Mouse (Mus musculus) cerebral cortex, adult 2 months (tissue): ENCODE measurements around the gene Gm4981.

Source experiments
- WGBS: fragments of 180-500 bp; shearing (Covaris S2); methylation state at CpG from one replicate; pipeline ENCODE4 v1.1.7; 2018; 5-methylcytosine and 5-hydroxymethylcytosine counted together

The Gm4981 gene

DNA sequence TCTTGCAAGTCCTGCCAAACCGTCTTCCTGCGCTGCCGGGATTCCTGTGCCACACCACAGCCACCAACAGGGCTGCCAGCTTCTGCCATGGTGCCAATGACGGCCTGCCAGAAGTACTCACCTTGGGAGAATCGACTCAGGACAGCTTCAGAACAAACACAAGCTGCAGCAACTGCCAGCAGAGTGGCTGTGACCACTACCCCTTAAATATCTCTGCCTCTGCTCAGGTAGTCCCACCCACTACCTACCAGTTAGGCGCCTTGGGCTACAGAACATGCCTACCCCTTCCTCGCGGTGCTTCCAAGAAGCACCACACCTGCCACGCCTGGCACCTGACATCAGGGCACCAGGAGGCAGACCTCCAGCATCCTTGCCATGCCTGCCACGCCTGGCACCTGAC, at the start of gene Gm4981:
Gene Gm4981, minus strand, starts transcription at position 89 of the 400 bp plus-strand sequence.
- WGBS, result 87% methylated on average over 10 of the region's 10 CpGs

DNA sequence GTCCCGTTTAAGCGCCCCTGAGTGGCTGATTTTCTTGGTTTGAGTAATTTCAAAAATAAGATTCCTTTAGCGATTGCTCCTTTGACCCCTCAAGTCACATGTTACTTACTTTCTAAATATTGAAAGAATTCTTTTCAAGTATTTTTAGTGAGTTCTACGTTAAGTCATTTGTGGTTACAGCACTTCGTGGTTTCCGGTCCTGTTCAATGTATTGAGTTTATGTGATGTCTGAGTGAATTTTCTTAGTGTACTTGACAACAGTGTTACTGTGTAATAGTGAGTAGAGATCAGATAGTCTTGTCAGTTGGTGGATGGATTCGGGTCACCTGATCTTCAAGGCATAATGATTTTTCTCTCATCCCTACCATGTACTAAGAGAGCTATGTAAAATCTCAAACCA, 45.7 kb upstream of the Gm4981 start:
- 92% methylated on average over 7 of the region's 7 CpGs for WGBS

DNA sequence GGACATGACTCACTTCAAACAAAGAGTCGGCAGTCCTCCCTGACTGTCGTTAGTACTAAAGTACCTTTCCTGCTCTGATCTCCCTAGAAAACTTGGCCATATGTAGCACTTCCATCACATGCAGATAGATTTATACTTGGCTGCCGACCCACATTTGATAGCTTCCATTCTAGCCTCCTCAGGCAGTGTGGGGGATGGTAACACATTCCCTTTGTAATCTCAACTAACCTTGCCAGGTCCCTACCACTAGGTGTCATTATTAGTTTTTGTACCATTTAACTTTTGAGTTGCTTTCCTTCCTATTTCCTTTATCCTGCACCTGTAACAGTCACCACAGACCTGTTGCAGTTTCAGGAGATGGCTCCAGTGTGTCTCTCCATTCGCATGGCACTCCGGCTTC, 22.0 kb upstream of the Gm4981 start:
- WGBS, result 59% methylated on average over 5 of the region's 5 CpGs

DNA sequence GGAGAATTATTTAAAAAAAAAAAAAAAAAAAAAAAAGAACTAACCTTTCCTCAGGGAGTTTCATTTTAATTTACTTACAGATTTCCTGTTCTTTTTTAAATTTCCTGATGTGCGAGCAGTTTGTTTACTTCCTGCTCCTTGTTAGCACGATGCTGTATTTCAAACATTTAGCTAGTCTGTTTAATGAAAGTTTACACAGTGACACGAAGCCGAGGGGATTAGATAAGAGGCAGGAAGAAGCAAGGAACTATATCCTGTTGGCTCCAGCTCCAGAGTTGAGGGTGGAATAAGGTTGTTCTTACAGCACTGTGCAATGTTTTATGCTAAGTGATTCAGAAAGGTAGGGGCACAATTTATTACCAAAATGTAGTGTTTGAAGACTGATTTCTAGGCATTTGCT, 19.5 kb upstream of the Gm4981 start:
- under 1% methylated on average over 4 of the region's 4 CpGs for WGBS

DNA sequence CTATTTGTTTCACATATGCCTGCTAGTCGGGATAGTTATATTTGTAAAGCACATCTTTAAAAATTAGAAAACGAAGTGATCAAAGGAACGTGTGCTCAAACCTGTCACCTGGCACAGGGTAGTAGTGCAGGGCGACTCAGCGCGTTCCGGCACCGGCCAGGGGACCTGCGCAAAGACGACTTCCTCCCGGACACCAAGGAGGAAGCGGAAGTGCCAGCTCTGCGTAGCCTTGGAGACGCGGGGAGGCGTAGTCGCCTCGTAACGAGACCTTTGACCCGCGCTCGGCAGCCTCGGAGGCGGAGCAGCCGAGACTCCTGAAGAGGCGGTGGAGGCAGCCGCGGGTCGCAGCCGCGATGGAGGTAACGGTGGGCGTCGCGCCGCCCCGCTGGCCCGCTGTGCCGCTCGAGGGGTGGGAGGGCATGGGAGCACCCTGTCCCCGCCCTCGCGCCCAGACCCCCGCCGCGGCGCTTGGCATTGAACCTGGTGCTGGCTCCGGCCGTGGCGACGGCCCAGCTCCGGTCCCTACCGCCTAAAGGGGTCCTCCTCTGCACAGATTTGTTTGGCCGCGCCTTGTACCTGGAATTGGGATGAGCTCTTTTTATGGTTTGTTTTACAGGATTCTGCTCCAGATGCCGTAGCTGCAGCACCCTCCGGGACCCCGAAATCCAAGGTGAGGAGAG, 18.9 kb upstream of the Gm4981 start, which contains the start of gene Gcc2:
Gene Gcc2, plus strand, starts transcription at position 285 of the 680 bp plus-strand sequence.
- WGBS, result under 1% methylated on average over 58 of the region's 58 CpGs

DNA sequence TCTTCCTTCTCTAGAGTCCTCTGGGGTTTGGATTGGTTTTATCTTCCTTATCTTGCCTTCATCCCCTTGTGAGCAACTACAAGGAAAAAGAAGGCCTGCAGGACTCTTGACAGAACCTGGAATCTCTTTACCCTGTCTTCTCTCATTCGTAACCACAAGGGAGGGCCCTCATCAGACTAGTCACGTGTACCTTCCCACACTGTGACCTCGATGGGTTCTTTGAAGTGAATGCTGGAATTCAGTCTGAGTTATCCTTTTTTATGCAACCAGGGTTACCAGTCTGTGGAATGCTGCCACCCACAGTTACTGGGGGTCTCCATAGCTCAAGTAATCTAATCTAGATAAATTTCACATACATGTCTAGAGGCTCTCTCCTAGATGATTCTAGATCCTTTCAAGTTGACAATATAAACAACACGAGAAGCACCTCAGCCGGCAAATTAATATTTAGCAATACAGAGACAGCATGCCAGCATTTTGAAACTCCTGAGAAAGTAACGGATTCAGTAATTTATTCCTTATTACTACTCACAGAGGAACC, 18.2 kb upstream of the Gm4981 start:
- 15% methylated on average over 6 of the region's 6 CpGs for WGBS

DNA sequence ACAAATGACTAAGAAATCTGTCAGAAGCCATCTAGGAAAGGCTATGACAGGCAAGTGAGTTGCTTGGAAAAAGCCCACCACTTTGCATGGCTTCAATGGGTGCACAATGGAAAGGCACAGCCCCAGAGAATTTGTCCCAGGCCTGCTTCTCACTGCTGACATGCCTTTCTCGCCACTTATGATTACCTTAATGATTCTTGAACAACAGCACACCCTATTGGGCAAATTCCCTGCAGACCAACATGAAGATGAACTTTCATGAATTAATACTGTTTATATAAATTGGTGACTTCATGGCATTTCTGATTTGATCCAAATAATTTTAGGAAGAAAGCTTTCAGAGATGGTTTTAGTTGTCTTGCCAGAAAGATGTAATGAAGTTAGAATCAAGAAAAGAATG, 13.0 kb upstream of the Gm4981 start:
- WGBS, result 63% methylated on average over 1 of the region's 1 CpGs

DNA sequence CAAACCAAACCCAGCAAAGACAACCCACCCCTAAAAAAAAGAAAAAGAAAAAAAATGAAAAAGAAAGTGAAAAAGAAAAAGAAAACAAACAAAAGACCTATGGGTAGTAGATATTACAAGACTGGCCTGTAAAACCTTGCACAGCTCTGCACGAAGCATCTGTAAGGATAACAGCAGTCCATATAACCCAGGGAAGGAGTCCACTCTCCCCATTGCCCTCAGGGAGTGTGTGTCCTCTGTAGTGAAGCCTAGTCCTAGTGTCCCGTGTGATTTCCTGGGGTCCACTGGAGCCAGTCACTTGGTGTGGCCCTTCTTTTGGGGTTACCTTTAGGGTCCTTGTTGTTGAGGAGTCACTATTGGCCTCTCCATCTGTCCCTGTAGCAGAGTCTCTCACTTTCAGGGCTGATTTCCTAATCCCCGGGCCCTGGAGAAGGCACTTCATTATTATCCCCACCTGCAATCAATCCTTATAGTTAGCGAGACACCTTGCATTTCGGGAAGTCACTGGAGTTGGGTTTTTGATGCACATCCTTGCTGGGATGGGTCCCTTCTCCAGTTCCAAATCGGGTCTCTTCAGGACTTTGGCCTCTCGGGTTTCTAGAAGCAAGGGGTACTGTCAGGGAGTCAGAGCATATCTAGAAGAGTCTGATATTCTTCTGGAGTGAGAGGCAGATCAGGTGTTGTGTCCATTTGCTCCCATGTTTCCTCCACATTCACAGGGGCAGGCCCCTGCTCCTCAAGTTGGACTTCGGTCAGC, 2.7 kb upstream of the Gm4981 start:
- 89% methylated on average over 8 of the region's 8 CpGs for WGBS

DNA sequence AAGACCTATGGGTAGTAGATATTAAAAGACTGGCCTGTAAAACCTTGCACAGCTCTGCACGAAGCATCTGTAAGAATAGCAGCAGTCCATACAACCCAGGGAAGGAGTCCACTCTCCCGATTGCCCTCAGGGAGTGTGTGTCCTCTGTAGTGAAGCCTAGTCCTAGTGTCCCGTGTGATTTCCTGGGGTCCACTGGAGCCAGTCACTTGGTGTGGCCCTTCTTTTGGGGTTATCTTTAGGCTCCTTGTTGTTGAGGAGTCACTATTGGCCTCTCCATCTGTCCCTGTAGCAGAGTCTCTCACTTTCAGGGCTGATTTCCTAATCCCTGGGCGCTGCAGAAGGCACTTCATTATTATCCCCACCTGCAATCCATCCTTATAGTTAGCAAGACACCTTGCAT, 1.5 kb downstream of the Gm4981 start:
- 83% methylated on average over 4 of the region's 4 CpGs for WGBS

DNA sequence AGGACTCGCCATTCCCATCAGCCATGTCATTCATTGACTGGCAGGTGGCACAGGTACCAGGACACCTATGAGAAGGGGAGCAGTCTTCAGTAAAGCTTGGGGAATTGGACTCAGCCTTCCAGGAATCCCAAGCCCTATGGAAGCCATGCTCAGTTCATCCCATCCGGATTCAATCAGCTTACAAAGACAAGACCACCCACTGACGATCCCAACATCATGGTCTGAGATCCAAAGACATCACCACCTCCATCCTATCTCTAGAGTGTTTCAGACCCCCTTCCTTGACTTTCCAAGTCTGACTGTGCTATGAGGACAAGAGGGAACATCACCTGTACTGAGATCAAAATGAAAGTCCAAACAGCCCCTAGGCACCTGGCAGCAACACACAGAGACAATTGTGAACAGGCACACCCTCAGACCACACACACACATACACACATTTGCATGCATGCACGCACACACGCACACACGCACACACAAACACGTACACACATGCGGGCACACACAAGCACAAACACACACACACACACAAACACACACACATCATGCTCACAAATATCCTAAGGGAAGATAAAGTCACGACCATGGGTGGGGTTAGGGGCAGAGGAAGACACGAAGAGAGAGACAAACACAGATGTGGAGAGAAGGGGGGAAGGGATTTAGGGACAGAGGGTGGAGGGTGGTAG, 3.3 kb downstream of the Gm4981 start:
- WGBS, result 78% methylated on average over 10 of the region's 10 CpGs

DNA sequence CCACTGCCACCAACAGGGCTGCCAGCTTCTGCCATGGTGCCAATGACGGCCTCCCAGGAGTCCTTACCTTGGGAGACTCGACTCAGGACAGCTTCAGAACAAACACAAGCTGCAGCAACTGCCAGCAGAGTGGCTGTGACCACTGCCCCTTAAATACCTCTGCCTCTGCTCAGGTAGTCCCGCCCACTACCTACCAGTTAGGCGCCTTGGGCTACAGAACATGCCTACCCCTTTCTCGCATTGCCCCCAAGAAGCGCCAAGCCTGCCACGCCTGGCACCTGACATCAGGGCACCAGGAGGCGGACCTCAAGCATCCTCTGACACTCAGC, 3.9 kb downstream of the Gm4981 start, which contains the start of gene Duxf3:
Gene Duxf3, minus strand, starts transcription at position 35 of the 329 bp plus-strand sequence.
- 84% methylated on average over 7 of the region's 8 CpGs for WGBS

DNA sequence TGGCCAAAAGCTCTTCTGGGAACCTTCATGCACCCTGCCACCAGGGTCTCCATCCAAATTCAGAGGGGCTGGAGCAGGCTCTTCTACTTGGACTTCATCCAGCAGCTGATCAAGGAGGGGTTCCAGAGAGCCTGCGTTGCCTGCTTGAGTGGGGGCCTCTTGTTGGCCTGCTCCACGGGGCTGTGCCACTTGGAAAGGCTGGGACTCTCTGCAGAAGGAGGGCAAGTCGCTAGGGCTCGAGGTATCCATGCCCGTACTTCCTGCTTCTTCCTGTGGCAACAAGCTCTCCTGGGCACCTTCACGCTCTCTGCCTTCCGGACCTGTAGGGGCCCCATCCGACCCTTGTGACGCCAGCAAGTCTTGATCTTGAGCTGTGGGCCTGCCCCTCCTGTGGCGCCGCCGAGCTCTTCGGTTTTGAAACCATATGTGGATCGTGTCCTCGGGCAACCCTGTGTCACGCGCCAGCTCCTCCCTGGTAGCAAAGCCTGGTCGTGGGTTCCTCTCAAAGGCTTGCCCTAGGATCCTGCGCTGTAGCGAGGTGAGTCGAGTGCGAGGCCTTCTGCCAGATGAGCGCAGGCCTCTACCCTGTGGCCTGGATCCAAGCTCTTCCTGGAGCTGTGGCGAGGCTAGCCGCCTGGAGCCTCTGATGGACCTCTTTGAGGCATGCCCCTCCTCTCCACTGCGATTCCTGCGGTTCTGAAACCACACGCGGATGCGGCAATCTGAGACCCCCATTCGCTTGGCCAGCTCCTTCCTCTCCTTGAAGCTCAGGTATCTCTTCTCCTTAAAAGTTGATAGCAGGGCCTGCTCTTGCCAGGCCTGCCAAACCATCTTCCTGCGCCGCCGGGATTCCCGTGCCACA, 4.5 kb downstream of the Gm4981 start:
- 90% methylated on average over 35 of the region's 35 CpGs for WGBS

DNA sequence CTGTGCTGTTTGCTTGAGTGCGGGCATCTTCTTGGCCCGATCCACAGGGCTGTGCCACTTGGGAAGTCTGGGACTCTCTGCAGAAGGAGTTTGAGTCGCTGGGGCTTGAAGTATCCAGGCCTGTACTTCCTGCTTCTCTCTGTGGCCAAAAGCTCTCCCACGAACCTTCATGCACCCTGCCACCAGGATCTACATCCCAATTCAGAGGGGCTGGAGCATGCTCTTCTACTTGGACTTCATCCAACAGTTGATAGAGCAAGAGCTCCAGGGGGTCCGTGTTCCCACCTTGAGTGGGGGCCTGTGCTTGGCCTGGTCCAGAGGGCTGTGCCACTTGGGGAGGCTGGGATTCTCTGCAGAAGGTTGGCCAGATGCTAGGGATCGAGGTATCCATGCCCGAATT, 5.4 kb downstream of the Gm4981 start:
- 87% methylated on average over 5 of the region's 7 CpGs for WGBS

DNA sequence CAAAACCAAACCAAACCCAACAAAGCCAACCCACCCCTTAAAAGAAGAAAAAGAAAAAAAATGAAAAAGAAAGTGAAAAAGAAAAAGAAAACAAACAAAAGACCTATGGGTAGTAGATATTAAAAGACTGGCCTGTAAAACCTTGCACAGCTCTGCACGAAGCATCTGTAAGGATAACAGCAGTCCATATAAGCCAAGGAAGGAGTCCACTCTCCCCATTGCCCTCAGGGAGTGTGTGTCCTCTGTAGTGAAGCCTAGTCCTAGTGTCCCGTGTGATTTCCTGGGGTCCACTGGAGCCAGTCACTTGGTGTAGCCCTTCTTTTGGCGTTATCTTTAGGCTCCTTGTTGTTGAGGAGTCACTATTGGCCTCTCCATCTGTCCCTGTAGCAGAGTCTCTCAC, 6.5 kb downstream of the Gm4981 start:
- 55% methylated on average over 3 of the region's 3 CpGs for WGBS

DNA sequence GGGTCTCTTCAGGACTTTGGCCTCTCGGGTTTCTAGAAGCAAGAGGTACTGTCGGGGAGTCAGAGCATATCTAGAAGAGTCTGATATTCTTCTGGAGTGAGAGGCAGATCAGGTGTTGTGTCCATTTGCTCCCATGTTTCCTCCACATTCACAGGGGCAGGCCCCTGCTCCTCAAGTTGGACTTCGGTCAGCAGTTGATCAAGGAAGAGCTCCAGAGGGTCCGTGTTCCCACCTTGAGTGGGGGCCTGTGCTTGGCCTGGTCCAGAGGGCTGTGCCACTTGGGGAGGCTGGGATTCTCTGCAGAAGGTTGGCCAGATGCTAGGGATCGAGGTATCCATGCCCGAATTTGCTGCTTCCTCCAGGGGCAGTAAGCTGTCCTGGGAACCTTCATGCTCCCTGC, 8.7 kb downstream of the Gm4981 start:
- whole genome bisulfite sequencing, result 74% methylated on average over 3 of the region's 6 CpGs

DNA sequence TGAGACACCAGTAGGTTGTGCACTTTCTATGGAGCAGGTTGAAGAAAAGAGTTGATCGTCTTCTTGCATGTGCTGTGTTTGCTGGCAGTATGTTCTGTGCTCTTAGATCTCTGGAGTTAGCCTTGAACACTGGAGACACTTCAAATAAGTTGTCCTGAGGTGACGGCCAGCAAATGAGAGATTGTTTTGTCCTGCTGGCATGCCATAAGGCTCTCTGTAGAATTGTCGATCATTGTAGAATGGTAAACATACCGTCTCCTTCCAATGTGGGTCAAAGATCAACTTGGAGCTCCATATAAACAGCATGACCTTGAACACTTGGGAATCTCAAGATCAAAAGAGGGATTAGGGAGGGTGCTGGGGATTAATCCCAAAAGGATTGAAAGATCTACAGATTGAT, 10.1 kb downstream of the Gm4981 start:
- 81% methylated on average over 4 of the region's 4 CpGs for WGBS

DNA sequence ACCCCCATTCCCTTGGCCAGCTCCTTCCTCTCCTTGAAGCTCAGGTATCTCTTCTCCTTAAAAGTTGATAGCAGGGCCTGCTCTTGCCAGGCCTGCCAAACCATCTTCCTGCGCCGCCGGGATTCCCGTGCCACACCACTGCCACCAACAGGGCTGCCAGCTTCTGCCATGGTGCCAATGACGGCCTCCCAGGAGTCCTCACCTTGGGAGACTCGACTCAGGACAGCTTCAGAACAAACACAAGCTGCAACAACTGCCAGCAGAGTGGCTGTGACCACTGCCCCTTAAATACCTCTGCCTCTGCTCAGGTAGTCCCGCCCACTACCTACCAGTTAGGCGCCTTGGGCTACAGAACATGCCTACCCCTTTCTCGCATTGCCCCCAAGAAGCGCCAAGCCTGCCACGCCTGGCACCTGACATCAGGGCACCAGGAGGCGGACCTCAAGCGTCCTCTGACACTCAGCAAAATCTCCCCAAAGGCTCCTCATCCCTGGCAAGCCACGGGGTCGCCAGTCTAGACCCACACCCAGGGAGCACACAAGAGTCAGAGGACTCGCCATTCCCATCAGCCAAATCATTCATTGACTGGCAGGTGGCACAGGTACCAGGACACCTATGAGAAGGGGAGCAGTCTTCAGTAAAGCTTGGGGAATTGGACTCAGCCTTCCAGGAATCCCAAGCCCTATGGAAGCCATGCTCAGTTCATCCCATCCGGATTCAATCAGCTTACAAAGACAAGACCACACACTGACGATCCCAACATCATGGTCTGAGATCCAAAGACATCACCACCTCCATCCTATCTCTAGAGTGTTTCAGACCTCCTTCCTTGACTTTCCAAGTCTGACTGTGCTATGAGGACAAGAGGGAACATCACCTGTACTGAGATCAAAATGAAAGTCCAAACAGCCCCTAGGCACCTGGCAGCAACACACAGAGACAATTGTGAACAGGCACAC, 11.4 kb downstream of the Gm4981 start, which contains the start of gene AW822073:
Gene AW822073, minus strand, starts transcription at position 104 of the 959 bp plus-strand sequence.
- WGBS, result 85% methylated on average over 18 of the region's 18 CpGs

DNA sequence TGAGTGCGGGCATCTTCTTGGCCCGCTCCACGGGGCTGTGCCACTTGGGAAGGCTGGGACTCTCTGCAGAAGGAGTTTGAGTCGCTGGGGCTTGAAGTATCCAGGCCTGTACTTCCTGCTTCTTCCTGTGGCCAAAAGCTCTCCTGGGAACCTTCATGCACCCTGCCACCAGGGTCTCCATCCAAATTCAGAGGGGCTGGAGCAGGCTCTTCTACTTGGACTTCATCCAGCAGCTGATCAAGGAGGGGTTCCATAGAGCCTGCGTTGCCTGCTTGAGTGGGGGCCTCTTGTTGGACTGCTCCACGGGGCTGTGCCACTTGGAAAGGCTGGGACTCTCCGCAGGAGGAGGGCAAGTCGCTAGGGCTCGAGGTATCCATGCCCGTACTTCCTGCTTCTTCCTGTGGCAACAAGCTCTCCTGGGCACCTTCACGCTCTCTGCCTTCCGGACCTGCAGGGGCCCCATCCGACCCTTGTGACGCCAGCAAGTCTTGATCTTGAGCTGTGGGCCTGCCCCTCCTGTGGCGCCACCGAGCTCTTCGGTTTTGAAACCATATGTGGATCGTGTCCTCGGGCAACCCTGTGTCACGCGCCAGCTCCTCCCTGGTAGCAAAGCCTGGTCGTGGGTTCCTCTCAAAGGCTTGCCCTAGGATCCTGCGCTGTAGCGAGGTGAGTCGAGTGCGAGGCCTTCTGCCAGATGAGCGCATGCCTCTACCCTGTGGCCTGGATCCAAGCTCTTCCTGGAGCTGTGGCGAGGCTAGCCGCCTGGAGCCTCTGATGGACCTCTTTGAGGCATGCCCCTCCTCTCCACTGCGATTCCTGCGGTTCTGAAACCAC, 12.3 kb downstream of the Gm4981 start:
- WGBS, result 84% methylated on average over 31 of the region's 31 CpGs

DNA sequence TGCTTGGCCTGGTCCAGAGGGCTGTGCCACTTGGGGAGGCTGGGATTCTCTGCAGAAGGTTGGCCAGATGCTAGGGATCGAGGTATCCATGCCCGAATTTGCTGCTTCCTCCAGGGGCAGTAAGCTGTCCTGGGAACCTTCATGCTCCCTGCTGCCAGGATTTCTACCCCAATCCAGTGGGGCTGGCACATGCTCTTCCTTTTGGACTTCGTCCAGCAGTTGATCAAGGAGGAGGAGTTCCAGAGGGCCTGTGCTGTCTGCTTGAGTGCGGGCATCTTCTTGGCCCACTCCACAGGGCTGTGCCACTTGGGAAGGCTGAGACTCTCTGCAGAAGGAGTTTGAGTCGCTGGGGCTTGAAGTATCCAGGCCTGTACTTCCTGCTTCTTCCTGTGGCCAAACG, 13.3 kb downstream of the Gm4981 start:
- WGBS, result 85% methylated on average over 4 of the region's 6 CpGs
